Mouse (Mus musculus) stomach, embryonic 15.5 days (tissue): ENCODE measurements around the gene Krtap16-1. TPM values are rescaled to one million over a fixed set of nuclear protein-coding genes. Genes with fewer than 3 reads are reported as not detected.

Experiments
- ATAC-seq: fragments of 200-750 bp; cut with Nextera tagmentation; 2 replicates; pipeline ENCODE4 v1.8.0; 2017; ENCODE audit warnings: low read depth, moderate number of reproducible peaks, moderate TSS enrichment; ENCODE audit not compliant: insufficient read depth, low FRiP score
- H3K27ac ChIP-seq: fragments of 300-500 bp; sonication (generic); 2 replicates; pipeline ENCODE4 v1.5.1; 2015; ENCODE audit warnings: mild to moderate bottlenecking, inconsistent platforms
- H3K27me3 ChIP-seq: fragments of 300-500 bp; sonication (generic); replicated peaks from 2 replicates; pipeline ENCODE4 v1.6.1; 2015; ENCODE audit warnings: inconsistent platforms
- H3K36me3 ChIP-seq: fragments of 300-500 bp; sonication (generic); 2 replicates; pipeline ENCODE4 v1.6.1; 2015; ENCODE audit warnings: inconsistent platforms
- H3K4me1 ChIP-seq: fragments of 300-500 bp; sonication (generic); 2 replicates; pipeline ENCODE4 v1.6.1; 2015; ENCODE audit warnings: inconsistent platforms
- H3K4me2 ChIP-seq: fragments of 300-500 bp; sonication (generic); 2 replicates; pipeline ENCODE4 v1.6.1; 2015; ENCODE audit warnings: mild to moderate bottlenecking, inconsistent platforms
- H3K4me3 ChIP-seq: fragments of 300-500 bp; sonication (generic); replicated peaks from 2 replicates; pipeline ENCODE4 v1.5.1; 2015; ENCODE audit warnings: inconsistent platforms
- H3K9ac ChIP-seq: fragments of 300-500 bp; sonication (generic); 2 replicates; pipeline ENCODE4 v1.6.1; 2015; ENCODE audit warnings: inconsistent platforms
- H3K9me3 ChIP-seq: fragments of 300-500 bp; sonication (generic); 2 replicates; pipeline ENCODE4 v1.6.1; 2016; ENCODE audit warnings: inconsistent platforms
- WGBS: fragments of 180-500 bp; shearing (Covaris S2); methylation state at CpG from one replicate; pipeline ENCODE4 v1.1.7; 2015; 5-methylcytosine and 5-hydroxymethylcytosine counted together
- polyA plus RNA-seq: library from polyadenylated mRNA; unstranded; fragments of >200 nt; fragmentation: Nextera tagmentation; extraction: Ambion mirVana; gene quantifications from 2 replicates; pipeline ENCODE4 v1.2.1, GENCODE M21; 2015

Gene Krtap16-1
- polyA plus RNA-seq, 1 experiment from 2014 or later, result not detected

- no peak for ATAC-seq
Measured at GRCm38 (mm10) chr11:99935991-99936390, 50.4 kb downstream of the Krtap16-1 start, which contains the start of gene Krtap31-2. Krtap31-2 (plus strand) TSS chr11:99936291.

More at GRCm38 (mm10) chr11:99935991-99936390, 50.4 kb downstream of the Krtap16-1 start, which contains the start of gene Krtap31-2:
- H3K9ac ChIP-seq, result no peak within 1 kb of the TSS
- no peak within 1 kb of the TSS for H3K4me3 ChIP-seq
- no peaks in the 10 kb centered on the region for H3K27me3 ChIP-seq
- H3K4me2 ChIP-seq, result no peak within 1 kb of the TSS
- H3K9me3 ChIP-seq, result no peaks in the 10 kb centered on the region
- no peaks in the 10 kb centered on the region for H3K4me1 ChIP-seq
- H3K36me3 ChIP-seq, result no peaks in the 10 kb centered on the region
- 85% methylated on average over 1 of the region's 1 CpGs for WGBS
- H3K27ac ChIP-seq, result no peak within 1 kb of the TSS

Other genes with a start within 250 kb of the Krtap16-1 start
- gene Gm11595, start 213.7 kb downstream of the Krtap16-1 start, polyA plus RNA-seq, result not detected in 2 replicates
- not detected in 2 replicates for gene Krtap4-8, start 205.9 kb downstream of the Krtap16-1 start, polyA plus RNA-seq
- not detected in 2 replicates for gene Krtap4-9, start 201.4 kb downstream of the Krtap16-1 start, polyA plus RNA-seq
- not detected in 2 replicates for gene Gm11596, start 193.1 kb downstream of the Krtap16-1 start, polyA plus RNA-seq
- not detected in 2 replicates for gene Gm11569, start 187.7 kb downstream of the Krtap16-1 start, polyA plus RNA-seq
- gene Gm11554, start 182.2 kb downstream of the Krtap16-1 start, polyA plus RNA-seq, result not detected in 2 replicates
- not detected in 2 replicates for gene Krtap4-13, start 176.7 kb downstream of the Krtap16-1 start, polyA plus RNA-seq
- not detected in 2 replicates for gene Gm11564, start 170.9 kb downstream of the Krtap16-1 start, polyA plus RNA-seq
- gene 2300003K06Rik, start 148.5 kb downstream of the Krtap16-1 start, polyA plus RNA-seq, result not detected in 2 replicates
- not detected in 2 replicates for gene Krtap4-16, start 135.0 kb downstream of the Krtap16-1 start, polyA plus RNA-seq
- gene Gm11568, start 128.7 kb downstream of the Krtap16-1 start, polyA plus RNA-seq, result not detected in 2 replicates
- not detected in 2 replicates for gene Gm11559, start 122.1 kb downstream of the Krtap16-1 start, polyA plus RNA-seq
- not detected in 2 replicates for gene Krtap9-1, start 113.2 kb downstream of the Krtap16-1 start, polyA plus RNA-seq
- not detected in 2 replicates for gene Gm11567, start 107.4 kb downstream of the Krtap16-1 start, polyA plus RNA-seq
- gene Krtap31-1, start 78.7 kb downstream of the Krtap16-1 start, polyA plus RNA-seq, result not detected in 2 replicates
- gene Gm11565, start 71.8 kb downstream of the Krtap16-1 start, polyA plus RNA-seq, result not detected in 2 replicates
- gene Krtap31-2, start 50.3 kb downstream of the Krtap16-1 start, polyA plus RNA-seq, result not detected in 2 replicates
- gene Krtap9-5, start 38.1 kb downstream of the Krtap16-1 start, polyA plus RNA-seq, result not detected in 2 replicates
- not detected in 2 replicates for gene Krtap29-1, start 7.5 kb downstream of the Krtap16-1 start, polyA plus RNA-seq
- gene Krtap17-1, start 7.4 kb upstream of the Krtap16-1 start, polyA plus RNA-seq, result 0.30 TPM in 1 of 2 replicates, not detected in the other
- 0.15 and 0.35 TPM in 2 replicates for gene Krt33a, start 29.6 kb upstream of the Krtap16-1 start, polyA plus RNA-seq
- gene Krt33b, start 43.3 kb upstream of the Krtap16-1 start, polyA plus RNA-seq, result not detected in 2 replicates
- gene Krt34, start 55.0 kb upstream of the Krtap16-1 start, polyA plus RNA-seq, result 0.41 and 0.91 TPM in 2 replicates
- gene Krt31, start 64.0 kb upstream of the Krtap16-1 start, polyA plus RNA-seq, result 0.46 and 0.69 TPM in 2 replicates
- not detected in 2 replicates for gene Krt32, start 101.6 kb upstream of the Krtap16-1 start, polyA plus RNA-seq
- gene Krt35, start 109.6 kb upstream of the Krtap16-1 start, polyA plus RNA-seq, result 0.32 TPM in 1 of 2 replicates, not detected in the other
- gene Krt36, start 119.0 kb upstream of the Krtap16-1 start, polyA plus RNA-seq, result 0.13 and 0.37 TPM in 2 replicates
- 397 and 779 TPM in 2 replicates for gene Krt13, start 135.0 kb upstream of the Krtap16-1 start, polyA plus RNA-seq
- gene Krt15, start 149.3 kb upstream of the Krtap16-1 start, polyA plus RNA-seq, result 698 and 1,006 TPM in 2 replicates
- 796 and 889 TPM in 2 replicates for gene Krt19, start 162.1 kb upstream of the Krtap16-1 start, polyA plus RNA-seq
- gene Krt9, start 206.6 kb upstream of the Krtap16-1 start, polyA plus RNA-seq, result not detected in 2 replicates
- 17.3 and 25.8 TPM in 2 replicates for gene Krt14, start 221.0 kb upstream of the Krtap16-1 start, polyA plus RNA-seq